Mouse (Mus musculus): ENCODE measurements around the gene Efcab14. TPM values are rescaled to one million over a fixed set of nuclear protein-coding genes. Genes with fewer than 3 reads are reported as not detected.

Gene Efcab14
- 36.7 and 39.3 TPM in 2 replicates for polyA plus RNA-seq (2011; ENCODE audit: insufficient read length, low read depth, missing spikeins)

DNA sequence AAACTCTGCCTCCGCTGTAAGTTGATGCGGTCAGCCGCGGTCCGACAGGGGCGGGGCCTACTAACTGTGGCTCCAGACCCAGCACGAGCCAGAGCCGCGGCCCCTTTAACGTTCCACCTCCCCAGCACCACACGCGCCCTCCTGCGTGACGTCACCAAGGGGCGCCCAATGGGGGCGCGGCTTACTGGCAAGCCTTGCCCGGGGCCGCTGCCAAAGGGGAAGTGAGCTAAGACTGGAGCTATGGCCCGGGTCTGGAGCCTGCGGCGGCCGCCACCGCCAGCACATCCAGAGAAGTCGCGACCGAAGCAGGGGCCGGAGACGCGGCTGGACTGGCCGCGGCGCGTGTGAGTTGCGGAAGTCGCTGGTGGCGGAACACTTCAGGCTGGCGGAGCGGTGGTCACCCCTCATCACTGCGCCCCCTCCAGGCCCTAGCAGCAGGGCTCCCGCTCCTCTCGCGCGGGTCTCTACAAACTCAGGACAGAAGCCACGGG, at the start of gene Efcab14:
Gene Efcab14, plus strand, starts transcription at position 194 of the 491 bp plus-strand sequence.
- TF ChIP-seq CTCF (IDR thresholded peaks at IDR 0.05; ENCODE audit: borderline replicate concordance, insufficient read depth, low read length) = 0 out of 2 replicates have a peak, but pooled peaks have one; percentile 18
- TF ChIP-seq POLR2A (IDR thresholded peaks at IDR 0.05; ENCODE audit: low read depth, low read length) = peak; percentile 79
- Histone ChIP-seq H3K27ac (ENCODE audit: insufficient read depth, low read length) (peak within 1 kb of the TSS; percentile 66), H3K4me3 (ENCODE audit: insufficient read depth, low read length) (peak within 1 kb of the TSS; percentile 64), H3K4me1 (ENCODE audit: control insufficient read depth, insufficient read depth, low read length) (peaks cover 2% of the 10 kb centered on the region; the same call in 1 of the 2 replicates)

DNA sequence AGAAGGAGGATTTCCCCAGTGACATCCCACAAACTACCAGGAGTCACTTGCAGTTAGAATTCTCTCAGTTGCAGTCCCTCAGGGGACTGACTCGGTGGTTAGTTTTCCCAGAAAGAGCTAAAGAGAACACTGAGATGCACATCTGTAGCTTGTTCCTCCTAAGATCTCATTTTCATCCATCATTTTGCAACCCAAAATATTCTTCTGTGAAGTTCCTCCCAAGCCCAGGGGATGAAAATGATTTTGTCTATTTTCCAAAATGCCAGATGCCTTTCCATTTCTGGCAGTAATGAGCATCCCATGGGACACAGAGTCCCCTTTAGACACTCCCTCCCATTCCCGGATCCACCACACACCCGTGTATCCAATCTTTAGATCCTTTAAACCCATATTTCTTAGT, 36.1 kb upstream of the Efcab14 start:
- TF ChIP-seq POLR2A (IDR thresholded peaks at IDR 0.05; ENCODE audit: low read depth, low read length) = no peak
- TF ChIP-seq CTCF (IDR thresholded peaks at IDR 0.05; ENCODE audit: borderline replicate concordance, insufficient read depth, low read length) = no peak
- Histone ChIP-seq H3K4me1 (ENCODE audit: control insufficient read depth, insufficient read depth, low read length) (no peaks in the 10 kb centered on the region), H3K27ac (ENCODE audit: insufficient read depth, low read length) (no peak overlapping the region), H3K4me3 (ENCODE audit: insufficient read depth, low read length) (no peak overlapping the region)

DNA sequence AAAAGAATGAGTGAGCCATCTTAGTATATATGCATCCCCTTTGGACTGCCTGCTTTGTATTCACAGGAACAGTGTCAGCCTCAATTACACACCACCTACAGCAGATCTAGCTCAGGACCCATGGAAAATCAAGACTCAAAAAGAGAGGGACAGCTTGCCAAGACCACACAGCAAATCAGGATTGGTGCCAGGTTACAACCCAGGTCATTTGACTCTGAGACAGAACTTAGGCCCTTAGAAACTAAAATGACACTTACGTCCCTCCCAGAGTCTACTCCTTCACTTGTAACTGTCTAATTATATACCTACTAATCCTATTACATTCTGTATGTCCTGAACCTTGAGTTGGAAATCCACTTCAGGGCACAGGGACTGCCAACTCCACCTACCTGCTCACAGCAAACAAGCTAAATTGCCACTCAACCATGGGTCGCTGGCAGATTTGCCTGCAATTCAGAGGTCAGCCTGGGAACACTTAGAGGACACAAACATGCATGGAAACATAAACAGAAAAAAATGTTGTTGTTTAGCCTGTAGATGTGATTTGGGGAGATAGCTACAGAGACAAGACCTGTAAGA, 33.5 kb upstream of the Efcab14 start:
- H3K27ac ChIP-seq (ENCODE audit: insufficient read depth, low read length) = no peak overlapping the region
- no peak for TF ChIP-seq POLR2A (IDR thresholded peaks at IDR 0.05; ENCODE audit: low read depth, low read length)
- TF ChIP-seq CTCF (IDR thresholded peaks at IDR 0.05; ENCODE audit: borderline replicate concordance, insufficient read depth, low read length) = no peak
- H3K4me3 ChIP-seq (ENCODE audit: insufficient read depth, low read length) = no peak overlapping the region
- 0 out of 2 replicates have a peak, but pooled peaks cover 1% of the 10 kb centered on the region for H3K4me1 ChIP-seq (ENCODE audit: control insufficient read depth, insufficient read depth, low read length)

DNA sequence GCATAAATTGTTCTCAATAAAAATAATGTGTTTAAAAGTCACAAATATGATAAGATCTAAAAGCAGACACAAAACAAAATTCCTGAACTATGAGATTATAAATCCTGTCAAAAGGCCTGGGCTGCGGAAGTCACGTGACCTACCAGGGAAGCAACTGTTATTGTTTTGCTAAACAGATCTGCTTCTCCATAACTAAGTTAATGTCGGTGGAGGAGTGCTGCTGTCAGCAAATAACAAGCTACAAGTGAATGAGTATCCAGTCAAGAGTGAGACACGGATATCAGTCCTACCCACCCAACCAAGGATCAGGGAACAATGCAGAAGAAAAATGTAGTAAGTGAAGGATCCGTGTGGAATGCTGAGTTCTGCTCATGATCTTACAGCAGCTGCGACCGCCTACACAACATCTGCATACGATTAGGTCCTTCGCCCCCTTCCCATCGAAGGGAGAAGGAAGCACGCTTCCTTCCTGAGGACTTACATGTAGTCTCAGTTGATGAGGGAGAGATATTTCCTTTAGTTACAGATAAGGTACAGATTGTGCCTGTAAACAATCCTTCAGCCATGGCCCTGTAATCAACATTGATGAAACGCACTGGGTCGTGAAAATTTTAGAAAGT, 28.5 kb upstream of the Efcab14 start:
- Histone ChIP-seq H3K4me1 (ENCODE audit: control insufficient read depth, insufficient read depth, low read length) (0 out of 2 replicates have a peak, but pooled peaks cover 5% of the 10 kb centered on the region), H3K27ac (ENCODE audit: insufficient read depth, low read length) (peak overlapping the region; percentile 43; the same call in 1 of the 2 replicates), H3K4me3 (ENCODE audit: insufficient read depth, low read length) (no peak overlapping the region)
- TF ChIP-seq POLR2A (IDR thresholded peaks at IDR 0.05; ENCODE audit: low read depth, low read length) = no peak
- no peak for TF ChIP-seq CTCF (IDR thresholded peaks at IDR 0.05; ENCODE audit: borderline replicate concordance, insufficient read depth, low read length)

DNA sequence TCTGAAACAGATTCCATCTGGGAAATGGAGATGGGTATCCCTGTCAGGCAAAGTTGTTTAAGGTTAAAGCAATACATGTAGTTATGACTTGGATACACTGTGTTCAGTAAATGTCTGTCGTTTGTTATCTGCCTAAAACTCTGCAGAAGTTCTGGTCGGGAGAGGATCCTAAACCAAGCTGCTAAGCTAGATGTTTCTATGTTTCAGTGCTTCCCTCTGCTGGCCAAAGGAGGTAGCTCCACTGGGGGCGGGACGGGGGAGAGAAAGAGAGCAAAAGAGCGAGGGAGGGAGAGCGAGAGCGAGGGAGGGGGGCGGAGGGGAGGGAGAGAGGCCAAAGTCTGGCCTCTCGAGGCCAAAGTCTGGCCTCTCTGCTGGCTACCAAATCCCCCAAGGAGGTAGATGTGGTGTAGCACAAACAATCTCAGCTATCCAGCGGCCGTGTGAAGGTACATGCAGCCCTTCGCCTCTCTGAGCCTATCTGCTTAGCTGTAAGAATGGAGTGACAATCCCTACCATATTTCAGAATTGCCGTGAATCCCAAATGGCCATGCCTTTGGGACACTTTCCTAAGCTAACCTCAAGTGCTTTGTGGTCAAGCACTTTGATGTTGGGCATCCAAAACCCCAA, 27.6 kb upstream of the Efcab14 start:
- H3K4me3 ChIP-seq (ENCODE audit: insufficient read depth, low read length) = no peak overlapping the region

DNA sequence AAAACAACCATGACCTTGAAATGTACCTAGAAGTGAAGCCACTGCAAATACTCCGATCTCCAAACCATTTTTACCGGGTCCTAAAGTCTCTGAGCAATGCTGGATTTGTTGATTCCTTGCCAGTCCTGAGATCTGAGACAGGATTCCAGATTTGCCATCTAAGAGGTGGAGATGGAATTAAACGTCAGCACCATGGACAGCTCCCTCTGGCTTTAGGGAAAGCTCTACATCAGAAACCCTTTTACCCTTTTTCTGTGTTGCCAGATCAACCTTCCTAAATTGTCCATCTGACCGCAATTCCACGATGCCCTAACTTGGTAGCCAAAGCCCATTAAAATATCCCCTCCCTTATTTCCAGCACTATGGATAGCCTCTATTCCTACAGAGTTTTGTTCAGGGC, 8.8 kb upstream of the Efcab14 start:
- Histone ChIP-seq H3K4me1 (ENCODE audit: control insufficient read depth, insufficient read depth, low read length) (no peaks in the 10 kb centered on the region), H3K4me3 (ENCODE audit: insufficient read depth, low read length) (no peak overlapping the region), H3K27ac (ENCODE audit: insufficient read depth, low read length) (no peak overlapping the region)
- TF ChIP-seq CTCF (IDR thresholded peaks at IDR 0.05; ENCODE audit: borderline replicate concordance, insufficient read depth, low read length) (no peak), POLR2A (IDR thresholded peaks at IDR 0.05; ENCODE audit: low read depth, low read length) (no peak)

More for the DNA sequence above, 27.6 kb upstream of the Efcab14 start:
- no peak for TF ChIP-seq POLR2A (IDR thresholded peaks at IDR 0.05; ENCODE audit: low read depth, low read length)
- TF ChIP-seq CTCF (IDR thresholded peaks at IDR 0.05; ENCODE audit: borderline replicate concordance, insufficient read depth, low read length) = 0 out of 2 replicates have a peak, but pooled peaks have one; percentile 44
- Histone ChIP-seq H3K27ac (ENCODE audit: insufficient read depth, low read length) (peak overlapping the region; percentile 43; the same call in 1 of the 2 replicates), H3K4me1 (ENCODE audit: control insufficient read depth, insufficient read depth, low read length) (0 out of 2 replicates have a peak, but pooled peaks cover 5% of the 10 kb centered on the region)

DNA sequence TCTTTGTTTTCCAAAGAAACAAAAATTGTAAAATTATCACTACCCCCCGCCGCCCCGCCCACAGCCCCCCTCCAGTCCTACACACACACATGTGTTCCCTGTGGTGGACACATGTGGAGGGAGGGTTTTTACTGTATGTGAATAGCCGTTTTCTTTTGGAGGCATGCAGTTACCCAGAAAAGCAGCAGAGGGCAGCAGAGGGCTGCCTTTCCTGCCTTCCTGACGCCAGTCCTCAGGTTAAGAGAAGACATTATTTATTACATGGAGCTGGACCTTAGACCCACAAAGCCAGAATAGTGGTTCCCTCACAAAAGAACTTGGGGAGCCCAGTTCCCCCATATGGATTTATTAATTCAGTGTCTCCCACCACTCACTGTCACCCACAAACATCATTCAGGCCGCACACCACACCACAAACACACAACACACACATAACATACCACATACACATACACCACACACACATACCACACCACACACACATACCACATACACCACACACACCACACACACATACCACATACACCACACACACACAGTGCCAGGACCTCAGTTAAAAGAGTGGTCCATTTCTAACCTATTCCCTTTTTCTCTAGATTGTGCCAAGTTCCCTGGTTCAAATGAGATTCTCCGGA, 5.8 kb upstream of the Efcab14 start:
- TF ChIP-seq POLR2A (IDR thresholded peaks at IDR 0.05; ENCODE audit: low read depth, low read length) (no peak; the same call in 1 of the 2 replicates), CTCF (IDR thresholded peaks at IDR 0.05; ENCODE audit: borderline replicate concordance, insufficient read depth, low read length) (peak; percentile 71; the same call in 1 of the 2 replicates)
- H3K27ac ChIP-seq (ENCODE audit: insufficient read depth, low read length) = no peak overlapping the region

DNA sequence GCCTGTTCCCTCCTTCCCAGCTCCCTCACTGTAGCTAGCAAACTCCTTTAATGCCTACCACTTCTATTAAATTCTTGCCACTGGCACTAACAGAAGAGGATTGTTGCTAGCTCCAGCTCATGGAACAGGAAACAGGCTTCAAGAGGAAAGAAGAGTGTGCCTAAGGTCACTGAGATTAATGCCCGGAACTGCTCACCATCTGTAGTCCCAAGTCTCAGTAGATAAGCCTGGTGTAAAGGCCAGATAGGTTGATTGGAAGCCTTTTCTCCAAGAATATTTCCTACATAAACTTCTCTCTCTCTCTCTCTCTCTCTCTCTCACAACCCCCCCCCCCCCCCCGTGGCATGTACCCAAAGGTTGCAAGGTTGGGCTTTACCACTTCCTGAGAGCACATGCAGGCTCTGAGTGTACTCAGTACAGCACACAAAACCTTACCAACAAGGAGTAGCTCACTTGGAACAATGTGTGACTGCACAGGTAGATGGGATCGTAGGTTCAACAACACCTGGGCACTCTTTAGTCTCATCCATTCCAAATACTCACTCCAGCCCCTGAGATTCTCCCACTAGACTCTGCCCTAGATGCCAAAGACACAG, 5.2 kb upstream of the Efcab14 start:
- no peak for TF ChIP-seq POLR2A (IDR thresholded peaks at IDR 0.05; ENCODE audit: low read depth, low read length)
- no peak for TF ChIP-seq CTCF (IDR thresholded peaks at IDR 0.05; ENCODE audit: borderline replicate concordance, insufficient read depth, low read length)
- H3K4me3 ChIP-seq (ENCODE audit: insufficient read depth, low read length) = no peak overlapping the region
- H3K4me1 ChIP-seq (ENCODE audit: control insufficient read depth, insufficient read depth, low read length) = no peaks in the 10 kb centered on the region
- no peak overlapping the region for H3K27ac ChIP-seq (ENCODE audit: insufficient read depth, low read length)

More for the DNA sequence above, 5.8 kb upstream of the Efcab14 start:
- no peak overlapping the region for H3K4me3 ChIP-seq (ENCODE audit: insufficient read depth, low read length)
- no peaks in the 10 kb centered on the region for H3K4me1 ChIP-seq (ENCODE audit: control insufficient read depth, insufficient read depth, low read length)

DNA sequence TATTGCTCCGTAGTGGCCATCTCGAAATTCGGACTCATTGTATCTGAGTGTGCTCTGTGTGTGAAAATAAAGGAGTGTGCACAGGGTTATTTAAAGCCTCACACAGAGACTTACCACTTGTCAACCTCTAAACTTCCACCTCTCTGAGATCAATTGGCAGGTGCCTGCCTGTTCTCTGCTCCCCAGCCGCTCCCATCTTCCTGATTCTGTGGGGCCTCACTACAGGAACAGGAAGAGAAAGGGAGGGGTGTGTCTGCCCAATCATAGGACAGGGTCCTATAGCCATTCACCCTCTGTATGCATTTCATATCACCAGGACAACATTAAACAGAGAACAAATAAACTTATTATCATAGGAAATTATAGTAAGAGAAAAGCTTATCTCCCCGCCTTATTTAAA, 3.8 kb upstream of the Efcab14 start:
- no peaks in the 10 kb centered on the region for H3K4me1 ChIP-seq (ENCODE audit: control insufficient read depth, insufficient read depth, low read length)
- no peak overlapping the region for H3K4me3 ChIP-seq (ENCODE audit: insufficient read depth, low read length)
- H3K27ac ChIP-seq (ENCODE audit: insufficient read depth, low read length) = no peak overlapping the region
- TF ChIP-seq CTCF (IDR thresholded peaks at IDR 0.05; ENCODE audit: borderline replicate concordance, insufficient read depth, low read length) = no peak
- TF ChIP-seq POLR2A (IDR thresholded peaks at IDR 0.05; ENCODE audit: low read depth, low read length) = no peak

Data from embryonic fibroblast, embryonic 13.5 days (primary cell).